Mouse (Mus musculus) B cell, adult 67 days (primary cell): Measurements from ENCODE around the gene Bpifb2. TPM values are rescaled to one million over a fixed set of nuclear protein-coding genes. Genes with fewer than 3 reads are reported as not detected.

Source experiments
- total RNA-seq, 2 experiments: library from RNA; stranded (reverse); gene quantifications; 4 replicates each; pipeline ENCODE4 v1.2.4; 2023

Bpifb2 gene
- not detected for total RNA-seq

DNA sequence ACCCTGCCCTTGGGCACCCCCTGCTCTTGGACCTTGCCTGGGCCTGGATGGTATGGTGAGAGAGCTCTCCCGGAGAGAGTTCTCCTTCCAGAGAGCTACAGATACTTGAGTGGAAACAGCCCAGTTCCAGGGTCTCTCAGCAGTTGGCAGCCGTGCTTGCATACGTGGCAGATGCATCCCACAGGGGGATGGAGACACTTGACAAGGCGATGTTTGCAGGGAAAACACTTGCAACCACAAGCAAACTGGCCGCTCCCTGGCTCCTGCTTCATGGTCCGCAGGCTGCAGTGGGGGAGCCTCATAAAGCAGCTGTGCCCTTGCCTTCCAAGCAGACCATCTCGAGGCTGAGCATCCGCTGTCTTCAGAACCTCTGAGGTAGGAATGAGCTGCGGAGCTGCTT is at the start of gene Bpifb2:
TSS of gene Bpifb2 (plus strand) at position 301 of the 400 bp plus-strand sequence.

DNA sequence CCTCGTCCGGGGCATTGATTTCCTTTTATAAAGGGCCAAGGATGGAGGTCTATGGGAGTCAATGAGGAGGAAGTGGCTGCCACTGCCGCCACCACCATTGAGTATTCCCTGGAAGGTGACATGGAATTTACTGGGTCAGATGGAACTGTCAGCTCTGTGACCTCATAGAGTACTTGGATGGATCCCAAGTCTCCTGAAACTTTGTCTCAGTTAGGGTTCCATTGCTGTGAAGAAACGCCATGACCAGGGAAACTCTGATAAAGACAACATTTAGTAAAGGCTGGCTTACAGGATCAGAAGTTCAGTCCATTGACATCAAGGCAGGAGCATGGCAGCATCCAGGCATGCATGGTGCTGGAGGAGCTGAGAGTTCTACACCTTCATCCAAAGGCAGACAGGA is 3.9 kb upstream of the Bpifb2 start, which contains the start of gene Sun5:
TSS of gene Sun5 (minus strand) at position 101 of the 400 bp plus-strand sequence.

DNA sequence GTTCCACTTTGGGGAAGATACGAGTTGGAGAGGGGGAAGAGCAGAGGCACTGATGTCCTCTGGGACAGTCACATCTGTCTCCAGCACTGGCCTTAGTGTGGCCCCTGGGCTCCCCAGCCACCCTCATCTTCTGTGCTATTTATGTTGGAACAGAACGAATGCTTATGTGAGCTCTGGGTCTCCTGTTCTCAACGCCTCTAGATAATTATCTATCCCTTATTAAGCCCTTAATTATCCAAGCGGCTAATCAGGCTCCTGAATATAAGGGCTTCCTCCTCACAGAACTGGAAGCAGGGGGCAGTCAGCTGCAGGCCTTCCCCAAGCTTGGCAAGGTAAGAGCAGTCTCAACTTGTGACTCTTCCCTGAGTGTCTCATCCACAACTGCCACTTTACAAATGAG is 25.2 kb downstream of the Bpifb2 start, which contains the start of gene Bpifb6:
TSS of gene Bpifb6 (plus strand) at position 301 of the 400 bp plus-strand sequence.

DNA sequence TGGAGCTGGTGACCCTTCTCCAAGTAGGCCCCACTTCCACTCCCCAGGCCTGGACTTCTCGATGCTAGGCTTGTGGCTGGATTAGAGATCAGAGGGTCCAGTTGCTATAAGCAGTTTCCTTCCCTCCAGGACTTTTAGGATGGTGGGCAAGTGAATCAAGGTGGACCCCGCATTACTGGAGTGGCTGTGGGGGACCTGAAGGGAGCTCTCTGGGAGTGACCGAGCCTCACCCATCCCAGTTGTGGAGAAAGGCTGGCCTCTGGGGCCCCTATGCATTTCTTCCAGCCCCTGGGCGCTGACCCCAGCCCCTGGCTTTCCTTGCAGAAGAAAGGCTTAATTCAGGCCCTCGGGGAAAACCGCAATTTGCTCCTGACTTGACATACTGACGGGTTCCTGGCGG is 43.1 kb downstream of the Bpifb2 start, which contains the start of gene Bpifb3:
TSS of gene Bpifb3 (plus strand) at position 301 of the 400 bp plus-strand sequence.

DNA sequence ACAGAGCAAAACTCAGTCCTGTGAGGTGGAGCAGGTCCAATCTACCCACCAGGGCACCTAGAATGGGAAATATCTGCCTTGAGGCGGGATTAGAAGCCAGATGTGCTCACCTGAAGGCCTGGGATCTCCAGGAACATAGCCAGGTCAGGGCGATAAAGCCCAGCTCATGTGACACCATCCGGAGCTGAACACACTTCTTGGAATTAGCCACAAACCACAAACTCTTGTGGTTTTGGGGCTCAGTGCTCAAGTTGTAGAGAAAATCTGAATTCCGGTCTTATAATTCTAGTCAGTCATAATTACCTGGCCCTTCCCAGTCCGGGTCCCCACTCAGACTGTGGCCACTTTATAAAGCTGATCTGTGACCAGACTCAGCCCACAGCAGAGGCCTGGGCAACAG is 63.0 kb downstream of the Bpifb2 start, which contains the start of gene Bpifb4:
TSS of gene Bpifb4 (plus strand) at position 370 of the 400 bp plus-strand sequence.

Other genes starting within 250 kb of the Bpifb2 start
- gene Commd7, start 242.3 kb upstream of the Bpifb2 start, total RNA-seq = 10 to 100 TPM; 37.9 to 39.2 TPM
- 10 to 100 TPM; 10.6 to 11.5 TPM for gene Dnmt3b, start 225.6 kb upstream of the Bpifb2 start, total RNA-seq
- not detected for gene Dnmt3c, start 178.4 kb upstream of the Bpifb2 start, total RNA-seq
- gene Mapre1, start 133.8 kb upstream of the Bpifb2 start, total RNA-seq = 100 to 1,000 TPM; 139 to 146 TPM
- 1 to 10 TPM in 1 of 2 experiments, under 1 TPM in 1; 0.58 to 1.4 TPM for gene Efcab8, start 95.1 kb upstream of the Bpifb2 start, total RNA-seq
- not detected for gene Sun5, start 4.0 kb upstream of the Bpifb2 start, total RNA-seq
- gene Bpifb6, start 25.3 kb downstream of the Bpifb2 start, total RNA-seq = not detected
- not detected for gene Bpifb3, start 43.2 kb downstream of the Bpifb2 start, total RNA-seq
- not detected for gene Bpifb4, start 63.2 kb downstream of the Bpifb2 start, total RNA-seq
- gene Bpifa6, start 99.9 kb downstream of the Bpifb2 start, total RNA-seq = not detected
- gene Bpifa2, start 133.2 kb downstream of the Bpifb2 start, total RNA-seq = not detected